Mouse (Mus musculus): ENCODE measurements at regions not wholly inside any gene's neighbourhood (a gene's known extent, or its start where the extent isn't known, plus 50 kb on each side); places are given as distances from the start of the nearest gene placed in this dataset.
A peak's percentile ranks its signal among the peaks of the same experiment; 100 is the strongest.

DNA sequence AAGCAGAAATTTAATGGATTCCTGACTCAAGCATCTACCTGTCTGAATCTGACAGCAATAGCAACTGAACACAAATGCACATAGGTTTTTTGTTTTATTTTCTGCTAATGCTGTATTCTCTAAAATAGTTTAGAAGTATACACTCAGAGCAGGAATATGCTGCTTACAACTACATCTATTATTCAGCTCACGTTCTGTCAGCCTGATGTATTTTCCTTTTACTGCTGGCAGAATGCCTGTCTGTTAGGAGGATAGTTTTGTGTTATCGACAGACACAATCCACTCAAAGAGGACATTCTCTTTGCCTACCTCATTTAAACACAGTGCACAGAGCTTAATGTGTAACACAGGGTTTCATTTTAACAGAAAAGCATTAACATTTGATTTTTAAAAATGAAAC, 269.8 kb upstream of the Chrm3 start:
- no peak for DNase-seq (ENCODE audit: low spot score)
- Histone ChIP-seq H3K4me3 (no peak overlapping the region), H3K27me3 (ENCODE audit: insufficient read depth, poor library complexity, severe bottlenecking) (no peaks in the 10 kb centered on the region), H3K9me3 (no peaks in the 10 kb centered on the region), H3K36me3 (no peaks in the 10 kb centered on the region), H3K4me1 (replicated peaks) (no peaks in the 10 kb centered on the region), H3K27ac (no peak overlapping the region)
- WGBS: 82% methylated on average over 2 of the region's 2 CpGs

DNA sequence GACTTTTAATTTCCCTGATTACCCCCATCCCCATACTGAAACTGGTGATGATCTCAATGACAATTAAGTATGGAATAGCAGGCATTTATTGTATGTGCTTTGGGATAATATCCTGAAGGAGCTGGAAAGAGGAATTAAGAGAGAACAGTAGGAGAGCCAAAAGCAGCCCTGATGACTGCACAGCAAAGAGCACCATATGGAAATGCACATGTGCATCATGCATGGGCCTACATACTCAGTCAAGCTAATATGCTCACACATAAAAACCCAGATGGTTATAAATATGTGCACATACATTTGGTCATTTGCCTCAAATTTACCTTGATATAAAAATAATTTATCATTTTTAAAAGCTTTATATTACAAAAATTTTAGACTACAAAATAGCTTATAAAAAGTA, 259.0 kb upstream of the Chrm3 start:
- H3K27ac ChIP-seq: no peak overlapping the region
- no peaks in the 10 kb centered on the region for H3K9me3 ChIP-seq
- no peaks in the 10 kb centered on the region for H3K27me3 ChIP-seq (ENCODE audit: insufficient read depth, poor library complexity, severe bottlenecking)
- DNase-seq (ENCODE audit: low spot score): no peak
- no peak overlapping the region for H3K4me3 ChIP-seq
- H3K36me3 ChIP-seq: no peaks in the 10 kb centered on the region
- H3K4me1 ChIP-seq (replicated peaks): no peaks in the 10 kb centered on the region

DNA sequence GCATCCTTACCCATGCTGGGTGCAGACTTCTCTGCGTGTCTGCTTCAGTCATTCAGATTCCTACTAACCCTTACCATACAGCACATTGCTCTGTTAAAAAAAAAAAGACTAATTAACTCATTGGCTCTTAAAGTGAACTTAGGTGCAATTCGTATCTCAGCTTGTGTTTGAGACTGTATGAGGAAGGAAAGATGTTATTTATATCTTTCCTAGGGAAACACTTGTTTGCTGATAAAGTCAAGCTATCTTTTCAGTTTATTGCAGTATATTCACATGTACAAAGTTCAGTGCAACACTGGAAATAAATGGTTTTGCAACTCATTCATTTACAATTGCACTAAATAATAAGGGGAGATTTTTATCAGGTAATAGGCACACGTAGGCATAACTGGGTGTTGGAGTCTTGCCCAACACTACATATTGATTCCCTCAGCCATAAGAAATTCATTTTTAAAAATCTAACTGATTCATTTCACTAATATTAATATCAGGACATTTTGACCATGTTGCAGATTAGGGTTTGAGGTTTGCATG, 257.8 kb upstream of the Chrm3 start:
- Histone ChIP-seq H3K9me3 (no peaks in the 10 kb centered on the region), H3K4me1 (replicated peaks) (no peaks in the 10 kb centered on the region), H3K27me3 (ENCODE audit: insufficient read depth, poor library complexity, severe bottlenecking) (no peaks in the 10 kb centered on the region), H3K36me3 (no peaks in the 10 kb centered on the region), H3K4me3 (no peak overlapping the region), H3K27ac (no peak overlapping the region)
- WGBS: 86% methylated on average over 3 of the region's 3 CpGs
- DNase-seq (ENCODE audit: low spot score): no peak

DNA sequence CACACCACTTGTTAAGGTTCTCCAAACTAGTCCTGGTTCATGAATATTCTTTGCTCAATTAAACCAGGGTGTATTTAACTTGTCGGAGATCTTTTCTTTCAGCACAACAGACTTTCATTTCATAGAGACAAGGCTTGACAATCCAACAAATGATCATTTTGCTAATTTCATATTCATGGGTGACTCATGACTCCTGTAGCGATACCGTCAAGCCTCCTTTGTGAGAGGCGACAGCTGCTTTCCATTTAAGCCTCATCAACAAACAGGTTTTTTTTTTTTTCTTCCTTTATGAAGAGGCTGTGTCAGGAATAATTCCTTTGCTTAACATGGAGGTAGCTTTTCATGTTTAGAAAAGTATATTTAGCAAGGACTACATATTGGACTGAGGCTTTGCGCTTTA, 214.3 kb upstream of the Chrm3 start:
- WGBS: 85% methylated on average over 5 of the region's 5 CpGs
- Histone ChIP-seq H3K9me3 (no peaks in the 10 kb centered on the region), H3K27ac (no peak overlapping the region), H3K4me3 (no peak overlapping the region), H3K27me3 (ENCODE audit: insufficient read depth, poor library complexity, severe bottlenecking) (no peaks in the 10 kb centered on the region), H3K36me3 (no peaks in the 10 kb centered on the region), H3K4me1 (replicated peaks) (no peaks in the 10 kb centered on the region)
- DNase-seq (ENCODE audit: low spot score): no peak

DNA sequence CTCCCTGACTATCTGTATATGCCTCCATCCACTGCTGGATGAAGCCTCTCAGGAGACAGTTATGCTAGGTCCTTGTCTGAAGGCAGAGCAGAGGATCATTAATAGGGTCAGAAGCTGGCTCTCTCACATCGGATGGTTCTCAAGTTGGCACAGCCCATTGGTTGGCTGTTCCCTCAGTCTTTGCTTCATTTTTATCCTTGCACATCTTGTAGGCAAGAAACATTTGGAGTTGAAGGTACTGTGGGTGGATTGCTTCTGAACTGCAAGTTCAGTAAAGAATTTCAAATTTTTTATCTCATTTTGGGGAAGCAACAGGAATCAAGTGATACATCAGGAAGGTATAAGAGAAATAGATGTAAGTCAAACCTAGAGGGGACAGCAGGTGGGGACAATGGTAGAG, 206.2 kb upstream of the Chrm3 start:
- Histone ChIP-seq H3K36me3 (no peaks in the 10 kb centered on the region), H3K9me3 (no peaks in the 10 kb centered on the region), H3K27me3 (ENCODE audit: insufficient read depth, poor library complexity, severe bottlenecking) (no peaks in the 10 kb centered on the region), H3K4me1 (replicated peaks) (no peaks in the 10 kb centered on the region), H3K4me3 (no peak overlapping the region), H3K27ac (no peak overlapping the region)
- whole genome bisulfite sequencing: 93% methylated on average over 1 of the region's 1 CpGs
- DNase-seq (ENCODE audit: low spot score): no peak

DNA sequence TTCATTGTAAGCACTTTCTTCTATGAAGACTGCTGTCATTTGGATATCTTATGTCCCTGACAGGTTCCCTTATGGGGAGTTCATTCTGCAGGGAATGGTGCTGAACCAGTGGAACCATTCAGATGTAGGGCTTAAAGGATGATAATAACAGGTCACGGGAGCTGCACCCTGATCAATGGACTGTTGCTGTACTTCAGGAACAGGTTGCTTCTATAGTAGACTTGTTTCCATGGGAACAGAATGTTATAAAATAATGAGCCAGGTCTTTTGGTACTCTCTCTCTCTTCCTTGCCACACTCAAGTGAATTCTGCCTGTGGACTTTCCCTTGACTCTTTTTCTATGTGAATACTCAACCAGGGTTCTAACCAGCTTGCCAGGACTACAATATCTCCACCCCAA, 196.9 kb upstream of the Chrm3 start:
- no peak for DNase-seq (ENCODE audit: low spot score)
- H3K4me1 ChIP-seq (replicated peaks): no peaks in the 10 kb centered on the region
- 84% methylated on average over 1 of the region's 1 CpGs for whole genome bisulfite sequencing
- H3K9me3 ChIP-seq: no peaks in the 10 kb centered on the region
- H3K4me3 ChIP-seq: no peak overlapping the region
- H3K36me3 ChIP-seq: no peaks in the 10 kb centered on the region
- H3K27ac ChIP-seq: no peak overlapping the region
- H3K27me3 ChIP-seq (ENCODE audit: insufficient read depth, poor library complexity, severe bottlenecking): no peaks in the 10 kb centered on the region

DNA sequence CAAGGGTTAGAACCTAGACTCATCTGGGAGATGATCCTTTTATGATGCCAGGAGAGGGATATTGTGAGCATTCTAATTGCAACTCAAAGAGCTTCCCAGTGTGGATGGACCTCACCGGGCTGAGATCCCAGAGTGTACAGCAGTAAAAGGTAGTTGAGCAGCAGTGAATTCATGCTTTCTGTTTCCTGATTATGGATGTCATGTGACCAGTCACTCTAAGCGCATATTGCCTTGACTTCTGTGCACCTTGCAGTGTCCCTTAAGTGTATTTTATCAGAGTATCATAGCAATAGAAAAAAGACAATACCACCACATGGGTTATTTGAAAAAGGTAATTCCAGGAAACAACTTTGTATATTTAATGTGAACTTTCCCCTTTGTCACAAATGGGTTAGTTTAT, 193.9 kb upstream of the Chrm3 start:
- 80% methylated on average over 2 of the region's 2 CpGs for WGBS

DNA sequence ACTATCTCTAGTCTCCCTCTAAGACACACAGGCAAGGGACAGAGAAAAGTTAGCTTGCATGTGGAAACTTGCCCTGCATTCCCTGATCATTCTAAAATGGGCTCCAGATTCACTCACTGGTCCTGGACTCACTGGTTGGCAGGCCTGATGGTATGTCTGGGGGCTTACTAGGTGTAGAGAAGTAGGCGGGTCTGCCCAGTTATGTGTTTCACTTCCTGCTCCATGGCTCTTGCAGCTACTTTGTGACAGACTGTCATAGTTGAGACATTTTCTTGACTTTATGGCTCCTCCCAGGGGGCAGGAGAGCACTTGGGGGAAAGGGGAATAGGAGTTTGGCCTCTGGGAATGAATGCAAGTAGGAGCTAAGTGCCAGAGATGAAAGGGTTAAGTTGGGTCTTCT, 182.1 kb upstream of the Chrm3 start:
- WGBS: 88% methylated on average over 1 of the region's 1 CpGs

More for the DNA sequence above, 193.9 kb upstream of the Chrm3 start:
- Histone ChIP-seq H3K4me1 (replicated peaks) (no peaks in the 10 kb centered on the region), H3K4me3 (no peak overlapping the region), H3K27ac (no peak overlapping the region), H3K36me3 (no peaks in the 10 kb centered on the region), H3K27me3 (ENCODE audit: insufficient read depth, poor library complexity, severe bottlenecking) (no peaks in the 10 kb centered on the region), H3K9me3 (no peaks in the 10 kb centered on the region)
- no peak for DNase-seq (ENCODE audit: low spot score)

DNA sequence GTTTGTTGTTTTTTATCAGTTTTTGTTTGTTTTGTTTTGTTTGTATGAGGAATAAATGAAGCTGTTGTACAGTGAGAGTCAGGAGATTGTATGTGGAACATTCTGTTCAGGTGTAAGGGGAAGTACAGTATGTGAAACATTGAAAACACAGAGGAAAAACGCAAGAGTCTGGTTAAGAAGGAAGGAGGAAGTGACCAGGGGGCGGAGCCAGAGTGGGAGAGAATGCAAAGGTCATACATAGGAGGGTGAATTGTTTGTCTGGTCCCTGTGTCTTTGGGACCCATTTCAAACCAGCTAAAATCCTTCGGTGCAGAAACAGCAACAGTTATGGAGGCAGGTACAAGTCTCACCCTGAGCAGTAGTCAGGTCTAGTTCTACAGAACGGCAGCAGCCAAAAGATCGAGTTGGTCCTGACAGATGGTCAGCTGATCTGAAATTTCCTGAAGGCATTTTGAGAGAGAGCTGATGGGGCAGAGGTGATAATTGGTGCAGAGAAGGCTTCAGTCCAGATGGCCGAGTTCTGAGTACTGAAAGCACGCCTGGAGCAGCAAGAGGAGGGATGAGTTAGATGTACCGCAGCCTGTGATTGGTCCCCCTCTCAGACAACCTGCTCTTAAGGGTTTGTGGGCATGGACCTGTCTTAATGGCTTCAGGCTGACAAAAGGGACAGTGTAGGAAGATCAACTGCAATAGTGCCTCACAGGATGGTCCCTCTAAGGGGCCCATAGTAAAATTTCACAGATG, 179.7 kb upstream of the Chrm3 start:
- H3K27me3 ChIP-seq (ENCODE audit: insufficient read depth, poor library complexity, severe bottlenecking): no peaks in the 10 kb centered on the region
- H3K4me3 ChIP-seq: no peak overlapping the region
- no peak for DNase-seq (ENCODE audit: low spot score)
- H3K4me1 ChIP-seq (replicated peaks): no peaks in the 10 kb centered on the region
- WGBS: 87% methylated on average over 8 of the region's 8 CpGs
- no peaks in the 10 kb centered on the region for H3K36me3 ChIP-seq
- H3K9me3 ChIP-seq: no peaks in the 10 kb centered on the region
- no peak overlapping the region for H3K27ac ChIP-seq

More for the DNA sequence above, 182.1 kb upstream of the Chrm3 start:
- Histone ChIP-seq H3K27ac (no peak overlapping the region), H3K27me3 (ENCODE audit: insufficient read depth, poor library complexity, severe bottlenecking) (no peaks in the 10 kb centered on the region), H3K36me3 (no peaks in the 10 kb centered on the region), H3K4me1 (replicated peaks) (no peaks in the 10 kb centered on the region), H3K9me3 (no peaks in the 10 kb centered on the region), H3K4me3 (no peak overlapping the region)
- DNase-seq (ENCODE audit: low spot score): no peak

DNA sequence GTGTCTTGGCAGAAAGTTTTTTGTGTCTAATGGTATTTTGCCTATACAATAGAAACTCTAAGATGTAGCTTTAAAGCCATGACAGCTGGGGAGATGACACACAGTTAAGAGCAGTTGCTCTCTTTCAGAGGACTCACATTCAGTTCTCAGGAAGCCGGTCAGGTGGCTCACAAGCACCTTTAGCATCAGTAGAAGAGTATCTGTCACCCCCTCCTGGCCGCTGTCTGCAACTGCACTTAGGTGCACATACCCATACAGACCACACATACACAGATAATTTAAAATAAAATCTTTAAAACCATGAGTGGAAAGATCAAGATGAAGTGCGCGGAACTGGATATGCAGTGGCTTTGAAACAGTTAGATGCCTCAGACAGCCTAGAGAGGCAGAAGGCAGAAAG, 178.3 kb upstream of the Chrm3 start:
- no peak overlapping the region for H3K27ac ChIP-seq
- no peaks in the 10 kb centered on the region for H3K9me3 ChIP-seq
- H3K4me3 ChIP-seq: no peak overlapping the region
- WGBS: 79% methylated on average over 4 of the region's 4 CpGs
- H3K27me3 ChIP-seq (ENCODE audit: insufficient read depth, poor library complexity, severe bottlenecking): no peaks in the 10 kb centered on the region
- no peaks in the 10 kb centered on the region for H3K36me3 ChIP-seq
- peak; percentile 15 for DNase-seq (ENCODE audit: low spot score)
- H3K4me1 ChIP-seq (replicated peaks): no peaks in the 10 kb centered on the region

DNA sequence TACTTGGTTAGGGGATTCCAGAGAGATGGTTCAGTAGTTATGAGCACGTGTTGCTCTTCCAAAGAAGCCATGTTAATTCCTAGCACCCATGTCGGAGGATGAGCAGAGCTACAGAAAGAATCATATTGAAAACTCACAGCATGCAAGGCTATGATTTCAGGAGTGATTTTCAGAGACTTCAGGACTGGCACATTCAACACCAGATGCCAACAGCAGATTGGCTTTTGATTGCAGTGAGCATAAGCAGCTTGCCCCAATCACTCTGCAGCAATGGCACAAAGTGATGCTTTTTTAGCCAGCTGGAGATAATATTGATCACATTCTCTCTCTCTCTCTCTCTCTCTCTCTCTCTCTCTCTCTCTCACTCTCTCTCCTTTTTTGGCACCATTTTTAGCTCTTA, 166.6 kb upstream of the Chrm3 start:
- no peak overlapping the region for H3K27ac ChIP-seq
- H3K4me3 ChIP-seq: no peak overlapping the region
- H3K36me3 ChIP-seq: no peaks in the 10 kb centered on the region
- WGBS: 89% methylated on average over 2 of the region's 2 CpGs
- no peaks in the 10 kb centered on the region for H3K4me1 ChIP-seq (replicated peaks)
- 0 out of 2 replicates have a peak, but pooled peaks cover 3% of the 10 kb centered on the region for H3K9me3 ChIP-seq
- no peaks in the 10 kb centered on the region for H3K27me3 ChIP-seq (ENCODE audit: insufficient read depth, poor library complexity, severe bottlenecking)
- DNase-seq (ENCODE audit: low spot score): no peak

DNA sequence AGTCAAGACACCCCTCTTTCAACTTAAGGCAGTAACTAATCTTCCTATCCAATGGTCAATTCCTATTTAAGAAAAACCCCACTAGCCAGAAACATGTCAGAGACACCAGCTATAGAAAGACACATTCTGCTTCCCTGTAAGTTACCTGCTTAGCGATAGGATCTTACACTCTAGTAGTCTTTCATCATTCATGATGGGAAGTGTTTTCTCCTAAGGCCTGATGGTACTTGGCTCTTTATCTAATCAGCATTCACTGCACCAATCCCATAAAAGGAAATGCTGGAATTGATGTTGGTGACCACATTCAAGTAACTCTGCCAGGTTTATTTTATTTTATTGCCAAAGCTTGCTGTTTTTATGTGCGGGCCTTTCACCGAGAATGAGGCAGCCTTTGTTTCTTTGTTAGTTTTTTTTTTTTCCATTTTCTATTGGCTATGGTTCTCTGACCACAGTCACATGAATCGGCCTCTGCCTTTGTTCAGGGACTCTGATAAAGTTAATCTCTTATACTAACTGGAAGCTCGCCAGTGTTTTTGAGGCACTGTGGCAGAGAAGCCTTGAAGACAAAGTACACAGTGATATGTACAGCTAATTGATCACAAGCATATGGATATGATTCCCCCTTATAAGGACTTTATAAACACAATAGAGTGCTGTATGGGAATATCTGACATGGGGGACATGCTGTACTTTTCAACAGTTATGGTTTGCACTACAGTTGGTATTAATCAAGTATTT, 166.0 kb upstream of the Chrm3 start:
- WGBS: 80% methylated on average over 5 of the region's 5 CpGs
- 0 out of 2 replicates have a peak, but pooled peaks cover 3% of the 10 kb centered on the region for H3K9me3 ChIP-seq
- no peaks in the 10 kb centered on the region for H3K27me3 ChIP-seq (ENCODE audit: insufficient read depth, poor library complexity, severe bottlenecking)
- H3K27ac ChIP-seq: no peak overlapping the region
- DNase-seq (ENCODE audit: low spot score): no peak
- no peaks in the 10 kb centered on the region for H3K36me3 ChIP-seq
- no peaks in the 10 kb centered on the region for H3K4me1 ChIP-seq (replicated peaks)
- H3K4me3 ChIP-seq: no peak overlapping the region

DNA sequence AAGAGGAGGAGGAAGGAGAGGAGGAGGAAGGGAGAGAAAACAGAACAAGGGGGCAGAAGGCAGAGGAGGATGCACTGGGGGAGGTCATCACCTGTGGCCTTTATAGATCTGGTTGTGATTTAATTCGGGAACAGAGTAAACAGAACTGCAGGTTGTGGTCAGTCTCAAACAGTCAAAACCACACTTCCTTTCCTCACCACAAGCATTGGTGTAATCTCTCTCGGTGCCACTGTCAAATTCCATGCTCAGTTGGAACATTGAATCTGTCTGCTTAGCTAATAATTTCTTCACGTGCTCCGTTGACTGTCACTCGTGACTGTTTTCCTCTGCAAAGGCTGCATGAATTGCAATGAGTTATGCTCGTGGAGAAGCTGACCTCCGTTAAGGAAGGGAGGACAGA, 143.6 kb upstream of the Chrm3 start:
- Histone ChIP-seq H3K4me3 (no peak overlapping the region), H3K27me3 (ENCODE audit: insufficient read depth, poor library complexity, severe bottlenecking) (no peaks in the 10 kb centered on the region), H3K36me3 (no peaks in the 10 kb centered on the region), H3K27ac (no peak overlapping the region), H3K9me3 (no peaks in the 10 kb centered on the region), H3K4me1 (replicated peaks) (no peaks in the 10 kb centered on the region)
- WGBS: 48% methylated on average over 7 of the region's 7 CpGs
- no peak for DNase-seq (ENCODE audit: low spot score)

Measured in hindbrain, embryonic 10.5 days (tissue).